8 mouse cellular contexts compared by ENCODE assay signal in the genomic region with DNA sequence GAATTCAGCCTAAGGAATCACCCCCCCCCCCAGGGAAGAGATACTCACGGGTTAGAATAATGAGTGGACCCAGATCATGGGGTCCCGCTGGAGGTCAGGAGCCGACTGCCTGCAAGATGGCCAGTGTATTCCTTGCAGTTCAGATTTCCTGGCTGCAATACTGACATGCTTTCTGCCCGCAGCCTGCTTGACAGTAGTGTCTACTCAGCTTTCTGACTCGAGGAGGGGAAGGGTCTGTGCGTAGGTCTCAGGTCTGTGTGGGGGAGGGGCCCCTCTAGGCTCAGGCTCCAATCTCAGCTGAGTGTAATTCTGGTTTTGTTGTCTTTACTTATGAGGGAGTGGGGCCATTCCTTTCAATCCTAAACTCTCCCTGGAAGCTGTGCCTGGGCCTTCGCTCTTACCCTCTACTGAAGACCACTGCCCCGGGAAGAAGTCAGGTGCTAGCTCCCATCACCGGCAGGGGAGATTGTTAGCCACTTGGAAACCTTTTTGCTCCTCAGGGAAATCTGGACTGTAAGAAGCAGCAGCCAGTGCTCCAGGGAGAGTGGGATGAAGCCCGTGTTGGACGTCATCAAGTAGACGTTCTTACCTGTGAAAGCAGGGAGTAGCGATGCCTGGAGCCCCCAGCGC. TPM values are rescaled to one million over a fixed set of nuclear protein-coding genes. Genes with fewer than 3 reads are reported as not detected.
DNase-seq lines count a peak whose midpoint lies in the region; ATAC-seq lines count a peak whose summit lies in the region.

No protein-coding gene starts in this region.

- H3K9ac ChIP-seq in heart, embryonic 11.5 days (ENCODE audit: low read depth, low read length), result peak overlapping the region; percentile 91; the same call in 1 of the 2 replicates
- peak overlapping the region; percentile 89 for H3K9ac ChIP-seq in hindbrain, embryonic 12.5 days
- H3K9ac ChIP-seq in midbrain, embryonic 13.5 days (replicated peaks), result peak overlapping the region; percentile 49

- peaks cover 4% of the 10 kb centered on the region; the same call in 1 of the 2 replicates for H3K27me3 ChIP-seq in heart, embryonic 11.5 days (ENCODE audit: control insufficient read depth, insufficient read depth, low read length)
- H3K27me3 ChIP-seq in hindbrain, embryonic 12.5 days, result peaks cover 9% of the 10 kb centered on the region; the same call in 1 of the 2 replicates
- H3K27me3 ChIP-seq in midbrain, embryonic 13.5 days, result peaks cover 20% of the 10 kb centered on the region

- no peak for ATAC-seq in heart, embryonic 11.5 days (replicated peaks; ENCODE audit: insufficient number of reproducible peaks, low FRiP score, low TSS enrichment)
- ATAC-seq in hindbrain, embryonic 12.5 days (ENCODE audit: low FRiP score), result no peak
- no peak for ATAC-seq in midbrain, embryonic 13.5 days

- intact Hi-C loops in heart, postnatal 14 days (cut with DNase I), result loop anchor here (2.0 kb wide), 2 partner anchors 18 to 34 kb away; no protein-coding TSS in a partner anchor

- DNase-seq in heart, postnatal 14 days, result no peak
- peak; percentile 69 for DNase-seq in cerebellum, adult 9-10 months
- DNase-seq in adrenal gland, adult 8-10 months, result no peak
- DNase-seq in yolk sac, embryonic 10.5 days (ENCODE audit: low spot score), result no peak
- DNase-seq in right cerebral cortex, postnatal 4 days, result no peak

- H3K4me2 ChIP-seq in heart, embryonic 11.5 days, result peak overlapping the region; percentile 94
- peak overlapping the region; percentile 95 for H3K4me2 ChIP-seq in hindbrain, embryonic 12.5 days (replicated peaks)
- peak overlapping the region; percentile 97 for H3K4me2 ChIP-seq in midbrain, embryonic 13.5 days (replicated peaks)

- H3K27ac ChIP-seq in heart, embryonic 11.5 days (ENCODE audit: low read depth, low read length), result no peak overlapping the region
- no peak overlapping the region for H3K27ac ChIP-seq in hindbrain, embryonic 12.5 days
- H3K27ac ChIP-seq in midbrain, embryonic 13.5 days, result no peak overlapping the region

- H3K36me3 ChIP-seq in heart, embryonic 11.5 days (ENCODE audit: control insufficient read depth, insufficient read depth, low read length), result no peaks in the 10 kb centered on the region
- H3K36me3 ChIP-seq in hindbrain, embryonic 12.5 days, result no peaks in the 10 kb centered on the region
- no peaks in the 10 kb centered on the region for H3K36me3 ChIP-seq in midbrain, embryonic 13.5 days

- H3K4me1 ChIP-seq in heart, embryonic 11.5 days (ENCODE audit: control insufficient read depth, insufficient read depth, low read length), result peaks cover 47% of the 10 kb centered on the region
- H3K4me1 ChIP-seq in hindbrain, embryonic 12.5 days, result peaks cover 54% of the 10 kb centered on the region
- peaks cover 50% of the 10 kb centered on the region for H3K4me1 ChIP-seq in midbrain, embryonic 13.5 days (replicated peaks)

- 45% methylated on average over 14 of the region's 14 CpGs for WGBS in heart, embryonic 11.5 days (ENCODE audit: insufficient replicate concordance)
- WGBS in hindbrain, embryonic 12.5 days, result 43% methylated on average over 14 of the region's 14 CpGs
- 57% methylated on average over 14 of the region's 14 CpGs for WGBS in midbrain, embryonic 13.5 days

- no peaks in the 10 kb centered on the region for H3K9me3 ChIP-seq in heart, embryonic 11.5 days (replicated peaks; ENCODE audit: control insufficient read depth, low read length)
- no peaks in the 10 kb centered on the region for H3K9me3 ChIP-seq in hindbrain, embryonic 12.5 days (replicated peaks)
- no peaks in the 10 kb centered on the region for H3K9me3 ChIP-seq in midbrain, embryonic 13.5 days

- peak overlapping the region; percentile 86 for H3K4me3 ChIP-seq in heart, embryonic 11.5 days (ENCODE audit: low read depth, low read length)
- H3K4me3 ChIP-seq in hindbrain, embryonic 12.5 days, result peak overlapping the region; percentile 81
- H3K4me3 ChIP-seq in midbrain, embryonic 13.5 days (replicated peaks), result peak overlapping the region; percentile 76

RNA-seq across cellular contexts. Expression of gene Gm21969, which starts 26.6 kb away (rescaled TPM):
- polyA plus RNA-seq in heart, embryonic 11.5 days (2014; fragmentation: Nextera tagmentation; extraction: Ambion mirVana), result not detected in 2 replicates
- not detected for total RNA-seq in heart, postnatal 14 days (2021)
- polyA plus RNA-seq in hindbrain, embryonic 12.5 days (2016; fragmentation: Nextera tagmentation; extraction: Ambion mirVana), result not detected in 2 replicates
- not detected in 2 replicates for polyA plus RNA-seq in midbrain, embryonic 13.5 days (2015; fragmentation: Nextera tagmentation; extraction: Ambion mirVana)
- under 1 TPM in 2 of 4 experiments, not detected in 2; 0.09 to 0.25 TPM for total RNA-seq in adrenal gland, adult 8-10 months (2022)

RNA-seq across cellular contexts. Expression of gene Iffo2, which starts 46.0 kb away (rescaled TPM):
- polyA plus RNA-seq in heart, embryonic 11.5 days (2014; fragmentation: Nextera tagmentation; extraction: Ambion mirVana), result 2.2 and 2.7 TPM in 2 replicates
- total RNA-seq in heart, postnatal 14 days (2021), result 1 to 10 TPM; 8.7 to 9.1 TPM
- polyA plus RNA-seq in hindbrain, embryonic 12.5 days (2016; fragmentation: Nextera tagmentation; extraction: Ambion mirVana), result 5.7 and 5.8 TPM in 2 replicates
- 4.4 and 4.6 TPM in 2 replicates for polyA plus RNA-seq in midbrain, embryonic 13.5 days (2015; fragmentation: Nextera tagmentation; extraction: Ambion mirVana)
- total RNA-seq in adrenal gland, adult 8-10 months (2022), result 10 to 100 TPM; 10.7 to 13.3 (median 12.0) TPM

RNA-seq across cellular contexts. Expression of gene Aldh4a1, which starts 46.3 kb away (rescaled TPM):
- polyA plus RNA-seq in heart, embryonic 11.5 days (2014; fragmentation: Nextera tagmentation; extraction: Ambion mirVana), result 11.8 and 16.7 TPM in 2 replicates
- 10 to 100 TPM; 28.4 to 31.5 TPM for total RNA-seq in heart, postnatal 14 days (2021)
- polyA plus RNA-seq in hindbrain, embryonic 12.5 days (2016; fragmentation: Nextera tagmentation; extraction: Ambion mirVana), result 20.6 and 21.4 TPM in 2 replicates
- 18.0 and 20.0 TPM in 2 replicates for polyA plus RNA-seq in midbrain, embryonic 13.5 days (2015; fragmentation: Nextera tagmentation; extraction: Ambion mirVana)
- 100 to 1,000 TPM in 2 of 4 experiments, 10 to 100 TPM in 2; 62.6 to 149 (median 97.9) TPM for total RNA-seq in adrenal gland, adult 8-10 months (2022)
